Mouse (Mus musculus) heart, embryonic 14.5 days (tissue): ENCODE measurements around the gene Itga9. TPM values are rescaled to one million over a fixed set of nuclear protein-coding genes. Genes with fewer than 3 reads are reported as not detected.

Experiments
- ATAC-seq: fragments of 200-750 bp; cut with Nextera tagmentation; 2 replicates; pipeline ENCODE4 v1.8.0; 2017; ENCODE audit warnings: low read depth, moderate TSS enrichment; ENCODE audit not compliant: insufficient number of reproducible peaks, insufficient read depth, low FRiP score
- H3K27ac ChIP-seq, 2 experiments: fragments of 200-500 bp in 1 of 2; fragments of 300-500 bp in 1 of 2; sonication (generic) in 1 of 2; replicated peaks in 1 of 2; 2 replicates each; pipeline ENCODE4 v1.5.1; 2012 to 2014; ENCODE audit warnings: low read depth in 2 of 2, low read length in 2 of 2, control low read depth in 1 of 2, mild to moderate bottlenecking in 1 of 2, mixed read lengths in 1 of 2; ENCODE audit not compliant: control insufficient read depth in 1 of 2, insufficient read depth in 1 of 2
- H3K27me3 ChIP-seq: fragments of 300-500 bp; sonication (generic); 2 replicates; pipeline ENCODE4 v1.6.1; 2014; ENCODE audit warnings: mild to moderate bottlenecking, low read length, control low read depth; ENCODE audit not compliant: control insufficient read depth, insufficient read depth
- H3K36me3 ChIP-seq: fragments of 300-500 bp; sonication (generic); 2 replicates; pipeline ENCODE4 v1.6.1; 2014; ENCODE audit warnings: mild to moderate bottlenecking, control low read depth, low read length, mixed read lengths; ENCODE audit not compliant: control insufficient read depth, insufficient read depth
- H3K4me1 ChIP-seq, 2 experiments: fragments of 200-500 bp in 1 of 2; fragments of 300-500 bp in 1 of 2; sonication (generic) in 1 of 2; 2 replicates each; pipeline ENCODE4 v1.6.1; 2012 to 2014; ENCODE audit warnings: low read length in 2 of 2, control low read depth in 1 of 2, mixed read lengths in 1 of 2; ENCODE audit not compliant: control insufficient read depth in 2 of 2, insufficient read depth in 2 of 2
- H3K4me2 ChIP-seq: fragments of 300-500 bp; sonication (generic); 2 replicates; pipeline ENCODE4 v1.6.1; 2014; ENCODE audit warnings: mild to moderate bottlenecking, low read length
- H3K4me3 ChIP-seq, 2 experiments: fragments of 200-500 bp in 1 of 2; fragments of 300-500 bp in 1 of 2; sonication (generic) in 1 of 2; 2 replicates each; pipeline ENCODE4 v1.5.1; 2012 to 2014; ENCODE audit warnings: low read length in 2 of 2, mild to moderate bottlenecking in 2 of 2, control low read depth in 1 of 2, low read depth in 1 of 2, moderate library complexity in 1 of 2; ENCODE audit not compliant: control insufficient read depth in 1 of 2, insufficient read depth in 1 of 2
- H3K9ac ChIP-seq: fragments of 300-500 bp; sonication (generic); 2 replicates; pipeline ENCODE4 v1.6.1; 2014; ENCODE audit warnings: mild to moderate bottlenecking, low read length
- H3K9me3 ChIP-seq: fragments of 300-500 bp; sonication (generic); 2 replicates; pipeline ENCODE4 v1.6.1; 2016; ENCODE audit warnings: low read length, control low read depth; ENCODE audit not compliant: control insufficient read depth
- WGBS: fragments of 180-500 bp; shearing (Covaris S2); extraction: QIAGEN DNeasy Blood & Tissue Kit; methylation state at CpG from one replicate; pipeline ENCODE4 v1.1.7; 2014; 5-methylcytosine and 5-hydroxymethylcytosine counted together
- polyA plus RNA-seq: library from polyadenylated mRNA; unstranded; fragments of >200 nt; fragmentation: Nextera tagmentation; extraction: Ambion mirVana; gene quantifications from 2 replicates; pipeline ENCODE4 v1.2.1, GENCODE M21; 2014

Gene Itga9
- polyA plus RNA-seq, 1 experiment from 2014 or later, result 15.2 TPM

GRCm38 (mm10) chr9:118768596-118768995 lies 162.1 kb downstream of the Itga9 start:
- no peak for ATAC-seq
- no peak overlapping the region for H3K4me3 ChIP-seq
- H3K27me3 ChIP-seq, result no peaks in the 10 kb centered on the region
- H3K4me2 ChIP-seq, result no peak overlapping the region
- H3K4me1 ChIP-seq, result peaks cover 0 to 3% of the 10 kb centered on the region in 2 experiments; a peak in 1 of 4 replicates
- H3K9ac ChIP-seq, result no peak overlapping the region
- WGBS, result 59% methylated on average over 4 of the region's 4 CpGs
- H3K27ac ChIP-seq, result no peak overlapping the region
- H3K36me3 ChIP-seq, result peaks cover 14% of the 10 kb centered on the region; the same call in 1 of the 2 replicates
- no peaks in the 10 kb centered on the region for H3K9me3 ChIP-seq

DNA sequence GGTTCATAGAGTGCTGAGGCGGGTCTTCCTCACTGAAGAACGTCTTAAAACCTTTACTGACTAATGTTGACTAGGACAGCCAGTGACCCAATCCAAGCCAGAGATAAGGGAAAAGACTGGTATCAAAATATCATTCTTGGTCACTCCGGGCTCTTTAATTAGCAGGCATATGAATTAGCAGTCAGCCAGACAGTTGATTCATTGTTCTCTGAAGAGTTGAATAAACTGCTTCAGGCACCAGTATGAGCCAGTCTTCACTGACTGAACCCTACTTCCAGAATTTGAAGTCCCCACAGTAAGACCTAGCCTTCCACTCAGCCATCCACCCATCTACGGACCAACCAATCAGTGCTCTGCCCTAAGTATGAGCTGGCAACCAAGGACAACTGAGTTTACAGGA lies 163.9 kb downstream of the Itga9 start:
- H3K36me3 ChIP-seq, result peaks cover 14% of the 10 kb centered on the region; the same call in 1 of the 2 replicates
- H3K4me3 ChIP-seq, result no peak overlapping the region
- no peak overlapping the region for H3K4me2 ChIP-seq
- H3K27ac ChIP-seq, result no peak overlapping the region
- 71% methylated on average over 4 of the region's 4 CpGs for WGBS
- no peaks in the 10 kb centered on the region for H3K27me3 ChIP-seq
- H3K9ac ChIP-seq, result no peak overlapping the region
- no peak for ATAC-seq
- H3K4me1 ChIP-seq, result peaks cover 0 to 3% of the 10 kb centered on the region in 2 experiments; a peak in 1 of 4 replicates
- H3K9me3 ChIP-seq, result no peaks in the 10 kb centered on the region

- H3K27me3 ChIP-seq, result no peaks in the 10 kb centered on the region
- no peak overlapping the region for H3K4me3 ChIP-seq
- no peak for ATAC-seq
- no peak overlapping the region for H3K4me2 ChIP-seq
- no peak overlapping the region for H3K9ac ChIP-seq
- peaks cover 7% of the 10 kb centered on the region; the same call in 1 of the 2 replicates for H3K36me3 ChIP-seq
- no peaks in the 10 kb centered on the region; a peak in 1 of 4 replicates for H3K4me1 ChIP-seq
- 50% methylated on average over 6 of the region's 6 CpGs for WGBS
- no peak overlapping the region for H3K27ac ChIP-seq
- no peaks in the 10 kb centered on the region for H3K9me3 ChIP-seq
Measured at GRCm38 (mm10) chr9:118774676-118775075, 168.2 kb downstream of the Itga9 start.

DNA sequence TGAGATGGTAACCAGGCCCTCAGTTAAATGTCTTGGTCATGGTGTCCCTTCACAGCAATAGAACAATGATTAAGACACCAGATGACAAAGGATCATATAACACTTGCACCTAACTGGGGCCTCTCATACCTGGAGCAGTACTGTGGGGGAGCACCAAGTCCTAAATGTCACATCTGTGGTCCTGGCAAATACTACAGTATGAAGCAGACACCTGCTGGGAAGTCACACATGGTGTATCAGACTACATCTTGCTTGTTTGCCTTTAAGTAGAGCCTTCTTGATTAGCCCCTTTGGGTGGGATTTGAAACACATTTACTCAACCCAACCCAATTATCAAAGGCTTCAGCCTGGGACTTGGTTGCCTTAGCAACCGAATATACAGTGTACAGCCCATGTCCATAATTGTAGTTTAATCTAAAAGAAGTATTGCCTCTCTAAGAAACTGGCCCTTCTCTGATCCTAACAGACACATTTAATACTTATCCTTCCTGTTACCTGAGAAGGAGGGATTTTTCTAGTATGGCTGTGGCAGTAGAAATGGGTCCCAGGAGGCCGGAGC lies 170.5 kb downstream of the Itga9 start:
- Histone ChIP-seq H3K36me3 (no peaks in the 10 kb centered on the region), H3K4me2 (no peak overlapping the region), H3K9me3 (no peaks in the 10 kb centered on the region), H3K27ac (no peak overlapping the region), H3K4me1 (no peaks in the 10 kb centered on the region; a peak in 1 of 4 replicates), H3K27me3 (no peaks in the 10 kb centered on the region), H3K9ac (no peak overlapping the region), H3K4me3 (no peak overlapping the region)
- WGBS, result 94% methylated on average over 2 of the region's 2 CpGs
- no peak for ATAC-seq

DNA sequence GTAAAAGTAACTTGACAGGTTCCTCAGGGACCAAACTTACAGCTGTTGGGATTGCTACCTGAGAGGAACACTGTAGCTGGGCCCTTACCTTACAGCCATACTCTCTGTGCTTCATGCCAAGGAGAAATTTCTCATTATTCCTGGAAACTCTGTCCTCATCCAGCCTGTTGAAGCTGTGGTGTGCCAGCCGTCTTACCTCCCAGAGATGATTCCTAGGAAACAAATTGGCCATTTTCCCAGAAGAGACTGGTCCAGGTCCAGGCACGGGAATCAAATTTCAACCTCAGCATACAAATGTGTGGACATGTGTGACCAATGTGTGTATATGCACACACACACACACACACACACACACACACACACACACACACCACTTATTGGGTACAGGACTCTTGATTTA lies 172.1 kb downstream of the Itga9 start:
- Histone ChIP-seq H3K4me3 (no peak overlapping the region), H3K4me1 (no peaks in the 10 kb centered on the region; a peak in 1 of 4 replicates), H3K27me3 (no peaks in the 10 kb centered on the region), H3K27ac (no peak overlapping the region), H3K4me2 (no peak overlapping the region), H3K9ac (no peak overlapping the region), H3K36me3 (no peaks in the 10 kb centered on the region), H3K9me3 (no peaks in the 10 kb centered on the region)
- no peak for ATAC-seq
- WGBS, result 54% methylated on average over 2 of the region's 2 CpGs

- no peaks in the 10 kb centered on the region for H3K27me3 ChIP-seq
- H3K4me3 ChIP-seq, result no peak overlapping the region
- H3K9me3 ChIP-seq, result no peaks in the 10 kb centered on the region
- 64% methylated on average over 4 of the region's 4 CpGs for whole genome bisulfite sequencing
- H3K36me3 ChIP-seq, result 0 out of 2 replicates have a peak, but pooled peaks cover 8% of the 10 kb centered on the region
- no peak overlapping the region for H3K27ac ChIP-seq
- H3K9ac ChIP-seq, result no peak overlapping the region
- ATAC-seq, result no peak; the same call in 1 of the 2 replicates
- H3K4me1 ChIP-seq, result no peaks in the 10 kb centered on the region
- H3K4me2 ChIP-seq, result no peak overlapping the region
Measured at GRCm38 (mm10) chr9:118784621-118785020, 178.1 kb downstream of the Itga9 start.

DNA sequence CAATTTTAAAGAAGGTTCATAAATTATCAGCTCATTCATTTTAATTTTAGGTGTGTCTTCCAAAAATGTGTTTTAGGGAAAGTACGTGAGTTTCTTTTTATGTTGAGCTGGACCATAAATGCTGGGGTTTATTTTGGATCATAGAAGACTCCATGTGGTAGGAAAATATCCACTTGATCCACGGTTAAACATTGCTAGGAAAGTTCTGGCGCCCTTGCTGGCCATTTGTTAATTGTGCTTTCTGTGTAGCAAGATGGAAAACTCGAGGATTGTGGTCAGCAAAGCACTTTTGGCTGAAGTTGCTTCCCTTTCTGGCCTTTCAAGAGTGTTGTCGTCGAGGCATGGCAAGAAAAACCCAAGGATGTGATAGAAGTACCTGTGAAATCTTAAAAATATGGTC lies 179.3 kb downstream of the Itga9 start:
- Histone ChIP-seq H3K4me2 (no peak overlapping the region), H3K27ac (no peak overlapping the region), H3K4me1 (no peaks in the 10 kb centered on the region), H3K9ac (no peak overlapping the region), H3K9me3 (no peaks in the 10 kb centered on the region), H3K27me3 (no peaks in the 10 kb centered on the region), H3K4me3 (no peak overlapping the region), H3K36me3 (0 out of 2 replicates have a peak, but pooled peaks cover 8% of the 10 kb centered on the region)
- 76% methylated on average over 6 of the region's 6 CpGs for WGBS
- no peak for ATAC-seq

DNA sequence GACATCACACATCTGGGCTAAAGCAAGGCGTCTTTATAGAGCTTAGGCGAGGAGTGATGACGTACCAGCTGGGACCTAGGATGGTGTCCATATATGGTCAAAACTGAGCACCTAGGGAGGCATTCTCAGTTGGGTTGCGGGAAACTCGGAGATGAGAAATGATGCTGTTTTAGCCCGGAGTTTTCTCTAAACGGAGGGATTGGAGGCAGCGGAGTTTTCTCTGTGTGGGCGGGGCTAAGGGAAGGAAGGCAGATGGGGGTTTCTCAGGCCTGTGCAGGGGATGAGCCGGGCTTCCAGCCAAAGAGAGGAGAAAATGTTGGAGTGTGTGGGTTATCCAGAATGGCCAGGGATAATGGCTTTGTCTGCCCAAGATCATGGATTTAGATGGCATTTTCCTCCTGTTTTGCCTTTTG lies 182.4 kb downstream of the Itga9 start:
- Histone ChIP-seq H3K36me3 (0 out of 2 replicates have a peak, but pooled peaks cover 8% of the 10 kb centered on the region), H3K27me3 (no peaks in the 10 kb centered on the region), H3K9me3 (no peaks in the 10 kb centered on the region), H3K4me2 (no peak overlapping the region), H3K4me3 (no peak overlapping the region), H3K27ac (no peak overlapping the region), H3K9ac (no peak overlapping the region), H3K4me1 (no peaks in the 10 kb centered on the region)
- 55% methylated on average over 10 of the region's 10 CpGs for WGBS
- ATAC-seq, result no peak
